Mouse (Mus musculus) c-Kit-negative CD71-positive TER-119-positive erythroid progenitor cells, embryonic 14.5 days (primary cell): Measurements from ENCODE around the gene Cela3a.
A peak's percentile ranks its signal among the peaks of the same experiment; 100 is the strongest.
"Not testable (repeated sequence)": the region's sequence is repeated elsewhere in the genome, so short reads cannot be mapped to it uniquely, and the experiment has no call there.

Source experiments
- DNase-seq: peaks from one replicate; pipeline ENCODE4 v3.0.0-alpha.2; 2013; ENCODE audit warnings: low read depth, low spot score

The Cela3a gene

GRCm38 (mm10) chr4:137417712-137418564 lies 8.3 kb upstream of the Cela3a start:
- DNase-seq: no peak

DNA sequence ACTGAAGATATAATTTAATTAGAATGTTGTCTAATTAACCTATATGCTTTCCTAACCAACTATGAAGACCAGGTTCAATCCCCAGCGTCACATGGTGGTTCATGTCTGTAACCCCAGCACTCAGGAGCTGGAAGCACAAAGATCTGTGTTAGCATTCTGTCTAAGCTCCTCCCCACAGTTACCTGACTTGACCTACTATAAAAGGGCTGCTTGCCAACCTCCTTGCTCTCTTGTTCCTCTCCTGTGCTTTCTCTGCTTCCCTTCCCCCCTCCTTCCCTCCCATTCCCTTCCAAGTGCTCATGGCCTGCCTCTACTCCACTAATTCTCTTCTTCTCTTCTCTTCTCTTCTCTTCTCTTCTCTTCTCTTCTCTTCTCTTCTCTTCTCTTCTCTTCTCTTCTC lies 5.3 kb upstream of the Cela3a start:
- DNase-seq: no peak

DNA sequence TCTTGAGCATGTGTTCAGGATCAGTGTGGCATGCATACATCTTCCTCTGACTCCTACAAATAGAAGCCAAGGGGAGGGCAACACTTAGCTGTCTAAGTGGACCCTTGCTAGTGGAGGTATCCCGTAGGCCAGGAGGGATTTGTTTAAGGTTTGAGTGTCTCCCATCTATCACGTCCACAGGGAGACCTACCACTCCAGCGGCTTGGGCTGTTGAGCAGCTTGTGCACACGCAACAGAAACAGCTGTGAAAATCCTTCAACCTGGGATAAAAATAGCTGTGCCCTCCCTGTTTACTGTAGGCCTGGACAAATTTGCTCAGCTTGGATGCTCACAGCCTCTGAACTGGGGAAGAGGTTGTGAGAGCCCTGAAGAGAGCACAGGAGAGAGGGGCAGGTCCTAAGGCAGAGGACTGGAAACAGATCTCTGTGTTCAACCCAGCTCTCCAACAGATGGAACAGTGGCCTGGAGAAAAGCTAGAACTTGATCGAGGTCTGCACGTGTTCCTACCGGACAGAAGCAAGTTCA lies 2.7 kb upstream of the Cela3a start:
- not testable (repeated sequence) for DNase-seq

GRCm38 (mm10) chr4:137405571-137405970 lies 4.0 kb downstream of the Cela3a start:
- DNase-seq: no peak

- DNase-seq: no peak
Measured at GRCm38 (mm10) chr4:137396641-137397525, 12.7 kb downstream of the Cela3a start.

- no peak for DNase-seq
Measured at GRCm38 (mm10) chr4:137393378-137394135, 16.0 kb downstream of the Cela3a start.

DNA sequence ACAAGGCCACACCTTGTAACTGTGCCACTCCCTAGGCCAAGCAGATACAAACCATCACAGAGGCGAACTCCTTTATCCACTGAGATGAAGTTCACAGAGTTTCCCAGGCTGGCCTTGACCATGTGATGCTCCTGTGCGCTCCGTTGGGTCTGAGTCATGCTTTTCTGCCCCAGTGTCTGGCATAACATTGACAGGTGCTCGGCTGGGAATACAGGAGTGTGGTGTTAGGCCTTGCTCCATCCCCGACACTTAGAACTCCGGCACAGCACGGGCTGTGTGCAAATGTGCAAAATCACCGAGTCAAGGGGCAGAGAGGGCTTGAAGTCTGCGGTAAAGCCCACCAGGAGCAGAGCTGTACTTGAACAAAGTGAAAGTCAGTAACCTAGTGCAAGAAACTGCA lies 16.7 kb downstream of the Cela3a start:
- no peak for DNase-seq

DNA sequence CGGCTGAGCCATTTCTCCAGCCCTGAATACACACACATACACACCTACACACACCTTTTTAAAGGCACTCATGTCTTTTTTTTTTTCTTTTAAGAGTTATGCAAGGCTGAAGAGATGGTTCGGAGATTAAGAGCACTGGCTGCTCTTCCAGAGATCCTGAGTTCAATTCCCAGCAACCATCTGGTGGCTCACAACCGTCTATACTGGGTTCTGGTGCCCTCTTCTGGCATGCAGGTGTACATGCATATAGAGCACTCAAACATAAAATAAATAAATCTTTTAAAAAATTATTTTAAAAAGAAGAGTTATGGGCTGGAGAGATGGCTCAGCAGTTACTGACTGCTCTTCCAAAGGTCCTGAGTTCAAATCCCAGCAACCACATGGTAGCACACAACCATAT lies 18.3 kb downstream of the Cela3a start:
- DNase-seq: no peak

DNA sequence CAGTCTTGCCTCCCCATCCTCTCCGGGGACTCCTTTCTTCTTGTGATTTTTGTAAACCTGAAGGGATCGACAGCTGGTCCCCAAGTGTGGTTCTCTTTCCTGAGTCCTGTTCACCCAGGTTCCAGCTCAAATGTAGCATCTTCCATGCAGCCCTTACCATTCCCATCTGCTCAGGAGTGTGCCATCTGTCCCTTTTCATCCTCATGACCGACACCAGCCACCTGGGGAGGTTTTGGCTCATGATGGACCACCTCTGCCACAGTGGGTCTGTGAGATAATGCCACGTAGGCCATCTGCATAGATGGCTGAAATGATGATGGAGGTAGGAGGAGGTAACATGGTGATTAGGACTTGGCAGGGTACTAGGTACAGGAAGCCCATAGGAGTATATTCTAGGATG lies 19.4 kb downstream of the Cela3a start:
- no peak for DNase-seq

- DNase-seq: no peak
Measured at GRCm38 (mm10) chr4:137388983-137389382, 20.6 kb downstream of the Cela3a start.

GRCm38 (mm10) chr4:137388059-137388794 lies 21.4 kb downstream of the Cela3a start:
- DNase-seq: peak; percentile 83

DNA sequence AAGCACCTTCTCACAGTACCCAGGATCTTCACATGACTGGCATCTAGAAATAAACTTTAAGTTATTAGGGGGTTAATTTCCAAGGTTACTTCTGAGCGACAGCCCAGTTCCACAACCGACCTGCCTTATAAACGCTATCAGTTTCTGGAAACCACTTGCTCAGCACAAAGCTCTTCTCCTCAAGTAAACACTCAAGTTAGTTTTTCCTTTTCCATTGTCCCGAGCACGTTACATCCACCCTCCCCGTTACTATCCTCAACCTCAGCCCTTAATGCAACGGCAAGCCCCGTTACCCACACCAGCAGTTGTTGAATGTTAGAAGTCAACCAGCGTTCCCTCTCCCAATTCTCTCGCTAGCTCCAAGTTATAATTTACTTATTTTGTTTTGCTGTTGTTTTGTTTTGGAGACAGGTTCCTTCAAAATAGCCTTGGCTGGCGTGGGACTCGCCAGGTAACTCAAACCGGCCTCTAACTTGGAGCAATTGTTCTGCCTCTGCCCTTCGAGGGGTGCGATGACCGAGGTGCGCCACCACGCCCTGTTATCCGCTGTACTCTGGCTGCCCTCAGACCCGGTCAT lies 22.0 kb downstream of the Cela3a start:
- peak; percentile 12 for DNase-seq

DNA sequence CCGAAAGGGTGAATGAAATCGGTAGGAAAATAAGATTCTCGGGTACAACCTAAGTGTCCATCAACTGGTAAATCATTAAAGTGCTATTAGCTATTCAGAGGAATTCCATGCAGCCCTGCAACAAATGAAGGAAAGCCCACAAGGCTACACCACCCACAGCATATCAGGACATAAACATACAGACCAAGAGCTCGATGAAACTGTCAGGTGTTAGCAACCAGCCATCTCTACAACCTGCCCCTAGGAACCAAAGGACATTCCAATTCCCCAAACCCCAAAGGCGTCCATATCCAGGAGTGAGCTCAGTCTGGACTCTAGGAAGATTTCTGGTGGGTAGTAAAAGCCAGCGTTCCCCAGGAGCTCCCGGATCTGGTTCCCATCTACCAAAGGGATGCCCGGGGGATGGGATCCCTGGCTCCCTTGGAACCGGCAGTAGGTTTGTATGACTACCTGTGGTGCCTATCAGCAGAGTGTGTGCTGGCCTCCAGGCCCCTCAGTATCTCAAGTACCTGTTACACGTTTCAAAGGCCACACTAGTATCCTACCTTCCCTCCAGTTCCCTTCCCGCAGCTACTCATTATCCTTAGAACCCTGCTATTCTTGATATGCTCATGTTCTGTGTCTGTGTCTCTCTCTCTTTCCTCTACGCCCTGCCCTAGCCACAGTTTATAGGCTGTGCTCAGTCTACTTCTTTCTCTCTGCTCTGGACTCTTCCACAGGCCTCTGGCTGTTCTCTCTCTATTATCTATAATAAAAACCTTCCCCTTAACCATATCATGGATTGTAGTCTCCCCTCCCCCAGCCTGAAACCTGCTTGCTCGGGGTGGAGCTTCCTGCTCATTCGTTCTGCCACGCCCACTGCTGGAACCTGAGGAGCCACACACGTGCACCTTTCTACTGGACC lies 28.6 kb downstream of the Cela3a start:
- no peak for DNase-seq

DNA sequence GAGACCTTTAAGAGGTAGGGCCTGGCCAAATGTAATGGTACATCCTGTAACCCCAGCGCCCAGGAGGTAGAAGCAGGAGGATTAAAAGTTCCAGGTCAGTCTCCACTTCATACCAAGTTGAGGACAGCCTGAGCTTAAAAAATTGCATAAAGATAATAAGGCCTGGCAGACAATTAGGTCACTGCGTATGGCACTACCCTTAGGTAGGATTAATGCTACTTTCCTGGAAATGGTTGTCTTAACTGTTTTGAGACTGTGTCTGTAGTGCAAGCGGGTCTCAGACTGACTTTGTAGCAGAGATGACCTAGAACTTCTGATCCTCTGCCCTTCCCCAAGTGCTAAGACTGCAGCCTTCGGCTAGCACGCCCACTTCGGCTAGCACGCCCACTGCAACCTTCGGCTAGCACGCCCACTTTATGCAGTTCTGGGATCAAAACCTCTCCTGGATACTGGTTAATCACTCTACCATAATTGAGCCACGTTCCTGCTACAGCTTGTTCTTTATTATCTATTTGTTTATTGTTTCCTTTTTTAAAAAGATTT lies 29.8 kb downstream of the Cela3a start:
- DNase-seq: no peak

GRCm38 (mm10) chr4:137379085-137379484 lies 30.5 kb downstream of the Cela3a start:
- no peak for DNase-seq

GRCm38 (mm10) chr4:137377526-137378304 lies 31.9 kb downstream of the Cela3a start:
- no peak for DNase-seq

- DNase-seq: no peak
Measured at GRCm38 (mm10) chr4:137376778-137377177, 32.8 kb downstream of the Cela3a start.
